Mouse (Mus musculus) heart, embryonic 14.5 days (tissue): ENCODE results near the gene Rgs7. TPM values are rescaled to one million over a fixed set of nuclear protein-coding genes. Genes with fewer than 3 reads are reported as not detected.
A peak's percentile ranks its signal among the peaks of the same experiment; 100 is the strongest.

Experiments
- ATAC-seq: fragments of 200-750 bp; cut with Nextera tagmentation; 2 replicates; pipeline ENCODE4 v1.8.0; 2017; ENCODE audit warnings: low read depth, moderate TSS enrichment; ENCODE audit not compliant: insufficient number of reproducible peaks, insufficient read depth, low FRiP score
- H3K27ac ChIP-seq, 2 experiments: fragments of 200-500 bp in 1 of 2; fragments of 300-500 bp in 1 of 2; sonication (generic) in 1 of 2; replicated peaks in 1 of 2; 2 replicates each; pipeline ENCODE4 v1.5.1; 2012 to 2014; ENCODE audit warnings: low read depth in 2 of 2, low read length in 2 of 2, control low read depth in 1 of 2, mild to moderate bottlenecking in 1 of 2, mixed read lengths in 1 of 2; ENCODE audit not compliant: control insufficient read depth in 1 of 2, insufficient read depth in 1 of 2
- H3K27me3 ChIP-seq: fragments of 300-500 bp; sonication (generic); 2 replicates; pipeline ENCODE4 v1.6.1; 2014; ENCODE audit warnings: mild to moderate bottlenecking, low read length, control low read depth; ENCODE audit not compliant: control insufficient read depth, insufficient read depth
- H3K36me3 ChIP-seq: fragments of 300-500 bp; sonication (generic); 2 replicates; pipeline ENCODE4 v1.6.1; 2014; ENCODE audit warnings: mild to moderate bottlenecking, control low read depth, low read length, mixed read lengths; ENCODE audit not compliant: control insufficient read depth, insufficient read depth
- H3K4me1 ChIP-seq, 2 experiments: fragments of 200-500 bp in 1 of 2; fragments of 300-500 bp in 1 of 2; sonication (generic) in 1 of 2; 2 replicates each; pipeline ENCODE4 v1.6.1; 2012 to 2014; ENCODE audit warnings: low read length in 2 of 2, control low read depth in 1 of 2, mixed read lengths in 1 of 2; ENCODE audit not compliant: control insufficient read depth in 2 of 2, insufficient read depth in 2 of 2
- H3K4me2 ChIP-seq: fragments of 300-500 bp; sonication (generic); 2 replicates; pipeline ENCODE4 v1.6.1; 2014; ENCODE audit warnings: mild to moderate bottlenecking, low read length
- H3K4me3 ChIP-seq, 2 experiments: fragments of 200-500 bp in 1 of 2; fragments of 300-500 bp in 1 of 2; sonication (generic) in 1 of 2; 2 replicates each; pipeline ENCODE4 v1.5.1; 2012 to 2014; ENCODE audit warnings: low read length in 2 of 2, mild to moderate bottlenecking in 2 of 2, control low read depth in 1 of 2, low read depth in 1 of 2, moderate library complexity in 1 of 2; ENCODE audit not compliant: control insufficient read depth in 1 of 2, insufficient read depth in 1 of 2
- H3K9ac ChIP-seq: fragments of 300-500 bp; sonication (generic); 2 replicates; pipeline ENCODE4 v1.6.1; 2014; ENCODE audit warnings: mild to moderate bottlenecking, low read length
- H3K9me3 ChIP-seq: fragments of 300-500 bp; sonication (generic); 2 replicates; pipeline ENCODE4 v1.6.1; 2016; ENCODE audit warnings: low read length, control low read depth; ENCODE audit not compliant: control insufficient read depth
- WGBS: fragments of 180-500 bp; shearing (Covaris S2); extraction: QIAGEN DNeasy Blood & Tissue Kit; methylation state at CpG from one replicate; pipeline ENCODE4 v1.1.7; 2014; 5-methylcytosine and 5-hydroxymethylcytosine counted together
- polyA plus RNA-seq: library from polyadenylated mRNA; unstranded; fragments of >200 nt; fragmentation: Nextera tagmentation; extraction: Ambion mirVana; gene quantifications from 2 replicates; pipeline ENCODE4 v1.2.1, GENCODE M21; 2014

Rgs7 gene
- polyA plus RNA-seq, 1 experiment from 2014 or later, result 0.82 TPM

DNA sequence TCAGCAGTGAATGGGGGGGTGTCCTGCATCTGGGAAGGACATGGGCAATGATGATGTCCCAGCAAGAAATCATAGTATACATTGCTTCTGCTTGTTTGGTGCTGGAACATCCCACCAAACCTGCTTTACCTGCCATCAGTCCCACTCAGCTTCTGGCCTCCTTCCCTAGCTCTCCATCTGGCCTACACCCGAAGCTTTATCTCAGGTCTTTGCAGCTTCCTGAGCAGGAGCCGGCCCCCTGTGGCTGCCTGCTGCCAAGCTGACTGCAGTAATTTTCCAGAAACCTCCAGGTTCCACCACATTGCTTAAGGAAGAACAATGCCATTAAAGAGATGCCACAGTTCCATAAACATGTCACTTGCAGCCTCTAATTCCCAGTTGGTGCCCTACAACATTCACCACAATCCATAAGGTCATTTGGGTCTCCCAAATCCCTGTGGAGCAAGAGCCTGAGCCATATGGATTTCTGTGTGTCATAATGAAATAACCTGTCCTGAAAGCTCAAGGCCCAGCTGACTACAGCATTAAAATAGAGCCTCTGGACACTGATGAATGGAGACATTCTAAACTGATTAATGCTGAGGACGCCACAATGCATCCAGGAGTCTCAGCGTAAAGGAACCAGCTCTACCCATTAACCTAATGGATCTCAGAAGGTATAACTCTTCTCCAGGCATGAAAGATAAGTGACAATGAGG lies 60.8 kb downstream of the Rgs7 start:
- WGBS, result 51% methylated on average over 4 of the region's 4 CpGs
- H3K27me3 ChIP-seq, result no peaks in the 10 kb centered on the region
- ATAC-seq, result no peak

DNA sequence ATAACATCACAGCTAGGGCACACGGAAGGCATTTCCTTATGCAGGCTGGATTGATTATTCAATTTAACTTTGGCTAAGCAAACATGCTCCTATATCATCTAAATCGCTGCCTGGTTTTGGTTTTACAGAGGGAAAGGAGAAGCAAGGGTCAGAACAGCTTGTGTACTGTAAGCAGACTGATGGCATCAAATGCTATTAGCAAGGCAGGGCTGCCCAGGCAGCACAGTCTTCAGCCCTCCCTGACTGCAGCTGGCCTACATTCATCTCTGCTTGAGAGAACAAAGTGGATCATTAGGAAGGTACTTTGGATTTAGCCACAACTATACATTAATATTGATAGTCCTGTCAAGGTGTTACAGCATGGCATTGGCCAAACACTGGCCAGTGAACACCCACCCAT lies 65.2 kb downstream of the Rgs7 start:
- Histone ChIP-seq H3K4me2 (no peak overlapping the region), H3K27me3 (no peaks in the 10 kb centered on the region), H3K4me3 (no peak overlapping the region), H3K4me1 (no peaks in the 10 kb centered on the region), H3K9ac (no peak overlapping the region), H3K27ac (no peak overlapping the region), H3K9me3 (no peaks in the 10 kb centered on the region), H3K36me3 (no peaks in the 10 kb centered on the region)
- ATAC-seq, result no peak
- 71% methylated on average over 2 of the region's 2 CpGs for WGBS

More for the DNA sequence above, 60.8 kb downstream of the Rgs7 start:
- Histone ChIP-seq H3K4me3 (no peak overlapping the region), H3K36me3 (no peaks in the 10 kb centered on the region), H3K9ac (no peak overlapping the region), H3K9me3 (no peaks in the 10 kb centered on the region), H3K4me1 (no peaks in the 10 kb centered on the region), H3K27ac (no peak overlapping the region), H3K4me2 (no peak overlapping the region)

DNA sequence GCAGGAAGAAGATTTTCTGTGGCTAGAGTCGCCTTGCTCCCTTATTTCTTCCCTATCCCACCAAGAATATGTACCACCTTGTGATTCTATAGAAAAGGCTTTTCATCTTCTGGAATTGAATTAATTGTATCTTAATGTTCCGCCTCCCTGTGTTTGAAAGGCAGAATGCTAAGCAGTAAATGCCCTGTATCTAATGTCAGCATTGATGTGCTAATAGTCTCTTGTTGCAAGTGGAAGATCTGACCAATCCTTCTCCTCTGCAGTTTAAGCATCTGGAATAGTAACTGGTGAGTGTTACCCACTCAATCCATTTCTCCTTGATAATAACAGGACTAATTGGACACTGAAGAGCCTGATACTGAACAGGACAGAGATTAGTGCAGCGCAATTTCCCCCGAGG lies 65.9 kb downstream of the Rgs7 start:
- Histone ChIP-seq H3K27me3 (no peaks in the 10 kb centered on the region), H3K9ac (no peak overlapping the region), H3K4me2 (no peak overlapping the region), H3K4me3 (no peak overlapping the region), H3K9me3 (no peaks in the 10 kb centered on the region), H3K27ac (no peak overlapping the region), H3K36me3 (no peaks in the 10 kb centered on the region), H3K4me1 (no peaks in the 10 kb centered on the region)
- WGBS, result 72% methylated on average over 4 of the region's 4 CpGs
- ATAC-seq, result no peak

- ATAC-seq, result no peak
- Histone ChIP-seq H3K27me3 (no peaks in the 10 kb centered on the region), H3K36me3 (no peaks in the 10 kb centered on the region), H3K4me1 (no peaks in the 10 kb centered on the region), H3K4me2 (no peak overlapping the region), H3K4me3 (no peak overlapping the region), H3K9ac (no peak overlapping the region), H3K9me3 (no peaks in the 10 kb centered on the region), H3K27ac (peak overlapping the region in 1 of 2 experiments; percentile 50; a peak in 1 of 4 replicates)
- 48% methylated on average over 4 of the region's 4 CpGs for WGBS
Measured at GRCm38 (mm10) chr1:175420883-175421282, 71.4 kb downstream of the Rgs7 start.

- H3K36me3 ChIP-seq, result no peaks in the 10 kb centered on the region
- H3K27ac ChIP-seq, result no peak overlapping the region
- no peaks in the 10 kb centered on the region for H3K27me3 ChIP-seq
- H3K4me2 ChIP-seq, result no peak overlapping the region
- no peaks in the 10 kb centered on the region for H3K9me3 ChIP-seq
- no peaks in the 10 kb centered on the region for H3K4me1 ChIP-seq
- ATAC-seq, result no peak
- no peak overlapping the region for H3K9ac ChIP-seq
- 40% methylated on average over 9 of the region's 9 CpGs for WGBS
- H3K4me3 ChIP-seq, result no peak overlapping the region
Measured at GRCm38 (mm10) chr1:175415728-175416127, 76.6 kb downstream of the Rgs7 start.

DNA sequence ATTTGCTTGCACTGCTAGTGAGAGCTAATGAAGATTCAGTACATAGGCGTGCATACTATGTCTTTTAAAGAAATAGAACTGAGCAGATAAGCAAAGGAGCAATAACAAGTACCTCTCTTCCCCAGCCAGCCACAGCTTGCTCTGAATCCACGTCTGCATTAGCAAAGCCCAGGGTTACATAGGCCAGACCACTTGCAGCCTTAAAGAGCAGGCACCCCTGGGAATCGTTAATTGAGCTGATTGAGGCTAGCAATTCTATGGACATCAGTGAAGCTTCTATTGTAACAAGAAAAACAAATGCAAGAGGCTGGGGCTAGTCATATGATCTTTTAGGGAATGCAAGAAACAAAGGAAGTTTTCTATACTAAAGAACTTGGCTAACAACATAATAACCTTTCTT lies 81.9 kb downstream of the Rgs7 start:
- Histone ChIP-seq H3K9me3 (no peaks in the 10 kb centered on the region), H3K27ac (no peak overlapping the region), H3K4me3 (no peak overlapping the region), H3K4me1 (no peaks in the 10 kb centered on the region), H3K27me3 (no peaks in the 10 kb centered on the region), H3K4me2 (no peak overlapping the region), H3K9ac (no peak overlapping the region), H3K36me3 (no peaks in the 10 kb centered on the region)
- no peak for ATAC-seq
- 26% methylated on average over 3 of the region's 3 CpGs for WGBS

GRCm38 (mm10) chr1:175391894-175392293 lies 100.4 kb downstream of the Rgs7 start:
- Histone ChIP-seq H3K27ac (no peak overlapping the region), H3K9ac (no peak overlapping the region), H3K9me3 (no peaks in the 10 kb centered on the region), H3K27me3 (no peaks in the 10 kb centered on the region), H3K4me1 (no peaks in the 10 kb centered on the region), H3K4me3 (no peak overlapping the region), H3K4me2 (no peak overlapping the region), H3K36me3 (no peaks in the 10 kb centered on the region)
- ATAC-seq, result no peak
- WGBS, result 69% methylated on average over 4 of the region's 4 CpGs

DNA sequence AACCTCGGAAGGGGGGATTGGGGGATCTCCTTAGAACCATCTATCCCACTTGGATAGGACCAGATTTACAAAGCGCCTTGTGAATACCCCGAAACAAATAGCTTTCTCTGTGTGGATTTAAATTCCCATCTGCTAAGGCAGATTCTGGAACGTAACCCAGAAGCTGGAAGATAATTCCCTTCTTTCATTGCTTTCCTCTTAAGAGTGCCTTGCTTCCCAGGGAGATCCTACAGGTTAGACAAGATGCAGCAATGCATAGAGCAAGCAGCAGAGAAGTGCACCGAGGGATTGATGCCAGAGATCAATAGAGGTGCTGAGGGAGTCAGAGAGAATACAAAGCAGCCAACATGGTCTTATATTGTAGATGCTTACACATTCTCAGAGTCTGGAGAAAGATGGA lies 103.0 kb downstream of the Rgs7 start:
- 77% methylated on average over 5 of the region's 5 CpGs for WGBS
- no peak for ATAC-seq

More for the DNA sequence above, 103.0 kb downstream of the Rgs7 start:
- Histone ChIP-seq H3K4me2 (no peak overlapping the region), H3K9ac (no peak overlapping the region), H3K36me3 (no peaks in the 10 kb centered on the region), H3K27ac (no peak overlapping the region), H3K27me3 (no peaks in the 10 kb centered on the region), H3K4me1 (no peaks in the 10 kb centered on the region), H3K9me3 (no peaks in the 10 kb centered on the region), H3K4me3 (no peak overlapping the region)
